Mouse (Mus musculus) midbrain, embryonic 13.5 days (tissue): ENCODE results near the gene Gper1. TPM values are rescaled to one million over a fixed set of nuclear protein-coding genes. Genes with fewer than 3 reads are reported as not detected.

ENCODE experiments used
- ATAC-seq: fragments of 200-750 bp; cut with Nextera tagmentation; 2 replicates; pipeline ENCODE4 v1.8.0; 2017; ENCODE audit warnings: mild to moderate bottlenecking, moderate TSS enrichment, moderate library complexity
- H3K27ac ChIP-seq: fragments of 300-500 bp; sonication (generic); 2 replicates; pipeline ENCODE4 v1.5.1; 2015; ENCODE audit warnings: inconsistent platforms, mild to moderate bottlenecking, moderate library complexity
- H3K27me3 ChIP-seq: fragments of 300-500 bp; sonication (generic); 2 replicates; pipeline ENCODE4 v1.6.1; 2015; ENCODE audit warnings: mild to moderate bottlenecking, inconsistent platforms
- H3K36me3 ChIP-seq: fragments of 300-500 bp; sonication (generic); 2 replicates; pipeline ENCODE4 v1.6.1; 2015; ENCODE audit warnings: mild to moderate bottlenecking, inconsistent platforms
- H3K4me1 ChIP-seq: fragments of 300-500 bp; sonication (generic); replicated peaks from 2 replicates; pipeline ENCODE4 v1.6.1; 2015; ENCODE audit warnings: inconsistent platforms
- H3K4me2 ChIP-seq: fragments of 300-500 bp; sonication (generic); replicated peaks from 2 replicates; pipeline ENCODE4 v1.6.1; 2015; ENCODE audit warnings: moderate library complexity, mild to moderate bottlenecking, inconsistent platforms
- H3K4me3 ChIP-seq: fragments of 300-500 bp; sonication (generic); replicated peaks from 2 replicates; pipeline ENCODE4 v1.5.1; 2015; ENCODE audit warnings: mild to moderate bottlenecking, inconsistent platforms
- H3K9ac ChIP-seq: fragments of 300-500 bp; sonication (generic); replicated peaks from 2 replicates; pipeline ENCODE4 v1.6.1; 2015; ENCODE audit warnings: mild to moderate bottlenecking, inconsistent platforms
- H3K9me3 ChIP-seq: fragments of 300-500 bp; sonication (generic); 2 replicates; pipeline ENCODE4 v1.6.1; 2016; ENCODE audit warnings: mild to moderate bottlenecking, inconsistent platforms
- WGBS: fragments of 180-500 bp; shearing (Covaris S2); methylation state at CpG from one replicate; pipeline ENCODE4 v1.1.7; 2015; 5-methylcytosine and 5-hydroxymethylcytosine counted together
- polyA plus RNA-seq: library from polyadenylated mRNA; unstranded; fragments of >200 nt; fragmentation: Nextera tagmentation; extraction: Ambion mirVana; gene quantifications from 2 replicates; pipeline ENCODE4 v1.2.1, GENCODE M21; 2015

The Gper1 gene
- polyA plus RNA-seq, 1 experiment from 2014 or later = 7.5 TPM

GRCm38 (mm10) chr5:139425198-139425597 lies 2.2 kb downstream of the Gper1 start:
- ATAC-seq = no peak
- H3K27me3 ChIP-seq = no peaks in the 10 kb centered on the region
- no peaks in the 10 kb centered on the region for H3K9me3 ChIP-seq
- no peak overlapping the region for H3K4me3 ChIP-seq
- H3K9ac ChIP-seq = no peak overlapping the region
- H3K36me3 ChIP-seq = 0 out of 2 replicates have a peak, but pooled peaks cover 4% of the 10 kb centered on the region
- H3K27ac ChIP-seq = no peak overlapping the region
- H3K4me1 ChIP-seq = peaks cover 42% of the 10 kb centered on the region
- no peak overlapping the region for H3K4me2 ChIP-seq
- 88% methylated on average over 9 of the region's 9 CpGs for WGBS

GRCm38 (mm10) chr5:139427001-139427400 lies 4.0 kb downstream of the Gper1 start:
- WGBS = 91% methylated on average over 9 of the region's 9 CpGs
- no peaks in the 10 kb centered on the region for H3K9me3 ChIP-seq
- H3K9ac ChIP-seq = no peak overlapping the region
- no peak overlapping the region for H3K4me3 ChIP-seq
- 0 out of 2 replicates have a peak, but pooled peaks cover 4% of the 10 kb centered on the region for H3K36me3 ChIP-seq
- H3K27ac ChIP-seq = no peak overlapping the region
- H3K4me1 ChIP-seq = peaks cover 56% of the 10 kb centered on the region
- no peak overlapping the region for H3K4me2 ChIP-seq
- ATAC-seq = no peak
- H3K27me3 ChIP-seq = no peaks in the 10 kb centered on the region

- H3K27me3 ChIP-seq = no peaks in the 10 kb centered on the region
- no peaks in the 10 kb centered on the region for H3K9me3 ChIP-seq
- no peak overlapping the region for H3K27ac ChIP-seq
- WGBS = 85% methylated on average over 9 of the region's 9 CpGs
- H3K36me3 ChIP-seq = 0 out of 2 replicates have a peak, but pooled peaks cover 4% of the 10 kb centered on the region
- no peak for ATAC-seq
- H3K4me1 ChIP-seq = peaks cover 56% of the 10 kb centered on the region
- H3K9ac ChIP-seq = 0 out of 2 replicates have a peak overlapping the region, but pooled peaks have one; percentile 6
- no peak overlapping the region for H3K4me2 ChIP-seq
- H3K4me3 ChIP-seq = no peak overlapping the region
Observed at GRCm38 (mm10) chr5:139427989-139428388, 5.0 kb downstream of the Gper1 start.

- 42% methylated on average over 12 of the region's 12 CpGs for WGBS
- no peak for ATAC-seq
- H3K4me3 ChIP-seq = no peak overlapping the region
- H3K9me3 ChIP-seq = no peaks in the 10 kb centered on the region
- 0 out of 2 replicates have a peak, but pooled peaks cover 4% of the 10 kb centered on the region for H3K36me3 ChIP-seq
- peak overlapping the region; percentile 10; the same call in 1 of the 2 replicates for H3K27ac ChIP-seq
- H3K27me3 ChIP-seq = no peaks in the 10 kb centered on the region
- peaks cover 59% of the 10 kb centered on the region for H3K4me1 ChIP-seq
- no peak overlapping the region for H3K4me2 ChIP-seq
- H3K9ac ChIP-seq = 0 out of 2 replicates have a peak overlapping the region, but pooled peaks have one; percentile 23
Observed at GRCm38 (mm10) chr5:139429818-139430341, 6.9 kb downstream of the Gper1 start.

- Histone ChIP-seq H3K36me3 (0 out of 2 replicates have a peak, but pooled peaks cover 1% of the 10 kb centered on the region), H3K9me3 (no peaks in the 10 kb centered on the region), H3K4me3 (no peak overlapping the region), H3K9ac (no peak overlapping the region), H3K4me2 (no peak overlapping the region), H3K27ac (peak overlapping the region; percentile 47), H3K4me1 (peaks cover 72% of the 10 kb centered on the region), H3K27me3 (no peaks in the 10 kb centered on the region)
- 34% methylated on average over 6 of the region's 6 CpGs for WGBS
- ATAC-seq = no peak
Observed at GRCm38 (mm10) chr5:139432333-139432732, 9.4 kb downstream of the Gper1 start.

- no peaks in the 10 kb centered on the region for H3K36me3 ChIP-seq
- 57% methylated on average over 7 of the region's 7 CpGs for WGBS
- no peak for ATAC-seq
- peaks cover 72% of the 10 kb centered on the region for H3K4me1 ChIP-seq
- no peak overlapping the region for H3K9ac ChIP-seq
- peak overlapping the region; percentile 47; the same call in 1 of the 2 replicates for H3K27ac ChIP-seq
- H3K4me2 ChIP-seq = no peak overlapping the region
- no peaks in the 10 kb centered on the region for H3K9me3 ChIP-seq
- no peak overlapping the region for H3K4me3 ChIP-seq
- H3K27me3 ChIP-seq = no peaks in the 10 kb centered on the region
Observed at GRCm38 (mm10) chr5:139432747-139433508, 10.0 kb downstream of the Gper1 start.

GRCm38 (mm10) chr5:139433842-139434568 lies 11.1 kb downstream of the Gper1 start:
- Histone ChIP-seq H3K4me1 (peaks cover 73% of the 10 kb centered on the region), H3K27ac (peak overlapping the region; percentile 69; the same call in 1 of the 2 replicates)
- 77% methylated on average over 9 of the region's 9 CpGs for WGBS

GRCm38 (mm10) chr5:139434940-139435339 lies 12.0 kb downstream of the Gper1 start:
- ATAC-seq = peak; percentile 73
- no peaks in the 10 kb centered on the region for H3K27me3 ChIP-seq
- peaks cover 63% of the 10 kb centered on the region for H3K4me1 ChIP-seq
- WGBS = 17% methylated on average over 8 of the region's 8 CpGs
- H3K9me3 ChIP-seq = no peaks in the 10 kb centered on the region
- no peak overlapping the region for H3K4me3 ChIP-seq
- peak overlapping the region; percentile 22; the same call in 1 of the 2 replicates for H3K4me2 ChIP-seq
- peak overlapping the region; percentile 76 for H3K27ac ChIP-seq
- H3K9ac ChIP-seq = 0 out of 2 replicates have a peak overlapping the region, but pooled peaks have one; percentile 2
- no peaks in the 10 kb centered on the region for H3K36me3 ChIP-seq

More at GRCm38 (mm10) chr5:139433842-139434568, 11.1 kb downstream of the Gper1 start:
- H3K27me3 ChIP-seq = no peaks in the 10 kb centered on the region
- H3K4me3 ChIP-seq = no peak overlapping the region
- ATAC-seq = no peak
- no peak overlapping the region for H3K9ac ChIP-seq
- H3K36me3 ChIP-seq = no peaks in the 10 kb centered on the region
- H3K9me3 ChIP-seq = no peaks in the 10 kb centered on the region
- no peak overlapping the region for H3K4me2 ChIP-seq

GRCm38 (mm10) chr5:139437769-139438168 lies 14.8 kb downstream of the Gper1 start:
- H3K4me1 ChIP-seq = peaks cover 35% of the 10 kb centered on the region
- no peak overlapping the region for H3K4me3 ChIP-seq
- 96% methylated on average over 4 of the region's 4 CpGs for WGBS
- no peaks in the 10 kb centered on the region for H3K27me3 ChIP-seq
- no peak overlapping the region for H3K4me2 ChIP-seq
- no peaks in the 10 kb centered on the region for H3K9me3 ChIP-seq
- no peaks in the 10 kb centered on the region for H3K36me3 ChIP-seq
- no peak overlapping the region for H3K27ac ChIP-seq
- no peak overlapping the region for H3K9ac ChIP-seq
- ATAC-seq = no peak

- 0 out of 2 replicates have a peak overlapping the region, but pooled peaks have one; percentile 12 for H3K9ac ChIP-seq
- 51% methylated on average over 12 of the region's 12 CpGs for WGBS
- no peaks in the 10 kb centered on the region for H3K9me3 ChIP-seq
- ATAC-seq = no peak
- no peaks in the 10 kb centered on the region for H3K27me3 ChIP-seq
- peaks cover 34% of the 10 kb centered on the region for H3K4me1 ChIP-seq
- no peak overlapping the region for H3K4me2 ChIP-seq
- H3K36me3 ChIP-seq = no peaks in the 10 kb centered on the region
- no peak overlapping the region for H3K4me3 ChIP-seq
- H3K27ac ChIP-seq = peak overlapping the region; percentile 62
Observed at GRCm38 (mm10) chr5:139438440-139438839, 15.5 kb downstream of the Gper1 start.

- WGBS = 85% methylated on average over 5 of the region's 5 CpGs
Observed at GRCm38 (mm10) chr5:139440451-139440850, 17.5 kb downstream of the Gper1 start.

More at GRCm38 (mm10) chr5:139440451-139440850, 17.5 kb downstream of the Gper1 start:
- no peak for ATAC-seq
- H3K4me2 ChIP-seq = no peak overlapping the region
- no peaks in the 10 kb centered on the region for H3K9me3 ChIP-seq
- no peaks in the 10 kb centered on the region for H3K36me3 ChIP-seq
- H3K27me3 ChIP-seq = no peaks in the 10 kb centered on the region
- no peak overlapping the region for H3K9ac ChIP-seq
- H3K27ac ChIP-seq = no peak overlapping the region
- peaks cover 15% of the 10 kb centered on the region for H3K4me1 ChIP-seq
- no peak overlapping the region for H3K4me3 ChIP-seq
